Mouse (Mus musculus): ENCODE measurements around the gene Ssna1. TPM values are rescaled to one million over a fixed set of nuclear protein-coding genes. Genes with fewer than 3 reads are reported as not detected.
"Not testable (repeated sequence)": the region's sequence is repeated elsewhere in the genome, so short reads cannot be mapped to it uniquely, and the experiment has no call there.

Gene Ssna1
- polyA plus RNA-seq, 1 experiment from 2014 or later = 216 TPM

- no peak overlapping the region for H3K27ac ChIP-seq
- peaks cover 16% of the 10 kb centered on the region for H3K27me3 ChIP-seq
- no peaks in the 10 kb centered on the region for H3K9me3 ChIP-seq
- peak overlapping the region; percentile 100 for H3K4me2 ChIP-seq (replicated peaks)
- H3K9ac ChIP-seq (replicated peaks) = peak overlapping the region; percentile 55
- H3K4me1 ChIP-seq (replicated peaks) = peaks cover 66% of the 10 kb centered on the region
- 71% methylated on average over 6 of the region's 6 CpGs for WGBS
- 0 out of 2 replicates have a peak overlapping the region, but pooled peaks have one; percentile 0 for H3K4me3 ChIP-seq (replicated peaks)
- ATAC-seq = no peak
- H3K36me3 ChIP-seq = peaks cover 31% of the 10 kb centered on the region
These were observed 6.2 kb downstream of the Ssna1 start for GRCm38 (mm10) chr2:25265897-25266656.

GRCm38 (mm10) chr2:25264851-25265250, 7.4 kb downstream of the Ssna1 start:
- H3K9ac ChIP-seq (replicated peaks) = peak overlapping the region; percentile 80; the same call in 1 of the 2 replicates
- H3K36me3 ChIP-seq = peaks cover 20% of the 10 kb centered on the region
- 86% methylated on average over 3 of the region's 3 CpGs for WGBS
- peaks cover 55% of the 10 kb centered on the region for H3K4me1 ChIP-seq (replicated peaks)
- H3K27ac ChIP-seq = no peak overlapping the region
- H3K9me3 ChIP-seq = no peaks in the 10 kb centered on the region
- H3K4me3 ChIP-seq (replicated peaks) = no peak overlapping the region
- H3K4me2 ChIP-seq (replicated peaks) = peak overlapping the region; percentile 100
- peaks cover 16% of the 10 kb centered on the region for H3K27me3 ChIP-seq
- no peak for ATAC-seq

- H3K9me3 ChIP-seq = no peaks in the 10 kb centered on the region
- peak overlapping the region; percentile 80 for H3K4me3 ChIP-seq (replicated peaks)
These were observed 8.0 kb downstream of the Ssna1 start for GRCm38 (mm10) chr2:25264286-25264660.

GRCm38 (mm10) chr2:25263623-25264285, 8.5 kb downstream of the Ssna1 start:
- H3K4me2 ChIP-seq (replicated peaks) = peak overlapping the region; percentile 100
- H3K27me3 ChIP-seq = peaks cover 16% of the 10 kb centered on the region
- WGBS = 16% methylated on average over 12 of the region's 12 CpGs
- peaks cover 9% of the 10 kb centered on the region for H3K36me3 ChIP-seq
- H3K9ac ChIP-seq (replicated peaks) = peak overlapping the region; percentile 80
- peak overlapping the region; percentile 80 for H3K4me3 ChIP-seq (replicated peaks)
- no peak overlapping the region for H3K27ac ChIP-seq
- H3K9me3 ChIP-seq = no peaks in the 10 kb centered on the region
- peaks cover 55% of the 10 kb centered on the region for H3K4me1 ChIP-seq (replicated peaks)
- no peak for ATAC-seq

More at GRCm38 (mm10) chr2:25264286-25264660, 8.0 kb downstream of the Ssna1 start:
- Histone ChIP-seq H3K4me1 (replicated peaks) (peaks cover 55% of the 10 kb centered on the region), H3K27me3 (peaks cover 16% of the 10 kb centered on the region), H3K27ac (no peak overlapping the region), H3K4me2 (replicated peaks) (peak overlapping the region; percentile 100), H3K9ac (replicated peaks) (peak overlapping the region; percentile 80), H3K36me3 (peaks cover 14% of the 10 kb centered on the region)
- WGBS = 76% methylated on average over 5 of the region's 5 CpGs
- ATAC-seq = no peak

- peaks cover 55% of the 10 kb centered on the region for H3K4me1 ChIP-seq (replicated peaks)
- under 1% methylated on average over 73 of the region's 82 CpGs for WGBS
These were observed 9.2 kb downstream of the Ssna1 start for GRCm38 (mm10) chr2:25262795-25263622.

GRCm38 (mm10) chr2:25262291-25262767, 9.9 kb downstream of the Ssna1 start, which contains the start of gene Tprn:
Gene Tprn (plus strand): TSS chr2:25262618.
- peaks cover 52% of the 10 kb centered on the region for H3K4me1 ChIP-seq (replicated peaks)
- H3K4me3 ChIP-seq (replicated peaks) = peak within 1 kb of the TSS; percentile 80
- H3K9me3 ChIP-seq = no peaks in the 10 kb centered on the region
- H3K36me3 ChIP-seq = no peaks in the 10 kb centered on the region
- H3K27me3 ChIP-seq = peaks cover 16% of the 10 kb centered on the region
- H3K9ac ChIP-seq (replicated peaks) = peak within 1 kb of the TSS; percentile 80
- ATAC-seq = peak; percentile 99
- peak within 1 kb of the TSS; percentile 100 for H3K4me2 ChIP-seq (replicated peaks)
- under 1% methylated on average over 38 of the region's 39 CpGs for WGBS
- peak within 1 kb of the TSS; percentile 64 for H3K27ac ChIP-seq

More at GRCm38 (mm10) chr2:25262795-25263622, 9.2 kb downstream of the Ssna1 start:
- Histone ChIP-seq H3K4me2 (replicated peaks) (peak overlapping the region; percentile 100), H3K36me3 (0 out of 2 replicates have a peak, but pooled peaks cover 2% of the 10 kb centered on the region), H3K9ac (replicated peaks) (peak overlapping the region; percentile 80), H3K27ac (peak overlapping the region; percentile 64), H3K4me3 (replicated peaks) (peak overlapping the region; percentile 80), H3K9me3 (no peaks in the 10 kb centered on the region), H3K27me3 (peaks cover 16% of the 10 kb centered on the region)
- 0 out of 2 replicates have a peak, but pooled peaks have one; percentile 0 for ATAC-seq

GRCm38 (mm10) chr2:25261870-25262269, 10.4 kb downstream of the Ssna1 start:
- Histone ChIP-seq H3K36me3 (no peaks in the 10 kb centered on the region), H3K4me2 (replicated peaks) (peak overlapping the region; percentile 100), H3K4me1 (replicated peaks) (peaks cover 51% of the 10 kb centered on the region), H3K27ac (peak overlapping the region; percentile 64), H3K9ac (replicated peaks) (peak overlapping the region; percentile 64; the same call in 1 of the 2 replicates), H3K4me3 (replicated peaks) (peak overlapping the region; percentile 80), H3K27me3 (peaks cover 16% of the 10 kb centered on the region), H3K9me3 (no peaks in the 10 kb centered on the region)
- 46% methylated on average over 12 of the region's 12 CpGs for WGBS
- 0 out of 2 replicates have a peak, but pooled peaks have one; percentile 2 for ATAC-seq

GRCm38 (mm10) chr2:25258887-25259286, 13.4 kb downstream of the Ssna1 start:
- no peak overlapping the region for H3K4me3 ChIP-seq (replicated peaks)
- H3K36me3 ChIP-seq = no peaks in the 10 kb centered on the region
- no peak for ATAC-seq
- peaks cover 6% of the 10 kb centered on the region for H3K27me3 ChIP-seq
- no peak overlapping the region for H3K27ac ChIP-seq
- H3K4me1 ChIP-seq (replicated peaks) = peaks cover 40% of the 10 kb centered on the region
- no peak overlapping the region for H3K4me2 ChIP-seq (replicated peaks)
- WGBS = 43% methylated on average over 2 of the region's 2 CpGs
- H3K9me3 ChIP-seq = no peaks in the 10 kb centered on the region
- no peak overlapping the region for H3K9ac ChIP-seq (replicated peaks)

- H3K27ac ChIP-seq; H3K9ac ChIP-seq (replicated peaks); H3K9me3 ChIP-seq; H3K4me3 ChIP-seq (replicated peaks); H3K4me2 ChIP-seq (replicated peaks); ATAC-seq; H3K27me3 ChIP-seq: not testable (repeated sequence)
- whole genome bisulfite sequencing = 89% methylated on average over 5 of the region's 5 CpGs
- Histone ChIP-seq H3K4me1 (replicated peaks) (peaks cover 30% of the 10 kb centered on the region), H3K36me3 (peaks cover 11% of the 10 kb centered on the region)
These were observed 15.0 kb downstream of the Ssna1 start for GRCm38 (mm10) chr2:25257250-25257649.

GRCm38 (mm10) chr2:25256443-25257109, 15.7 kb downstream of the Ssna1 start:
- H3K4me2 ChIP-seq (replicated peaks) = peak overlapping the region; percentile 91
- 63% methylated on average over 12 of the region's 12 CpGs for WGBS
- not testable (repeated sequence) for H3K27me3 ChIP-seq, H3K27ac ChIP-seq, ATAC-seq, H3K9me3 ChIP-seq
- peaks cover 26% of the 10 kb centered on the region for H3K4me1 ChIP-seq (replicated peaks)
- H3K9ac ChIP-seq (replicated peaks) = peak overlapping the region; percentile 90
- peak overlapping the region; percentile 99 for H3K4me3 ChIP-seq (replicated peaks)
- H3K36me3 ChIP-seq = peaks cover 18% of the 10 kb centered on the region

- Histone ChIP-seq H3K9ac (replicated peaks) (peak within 1 kb of the TSS; percentile 90), H3K4me3 (replicated peaks) (peak within 1 kb of the TSS; percentile 99), H3K27me3 (no peaks in the 10 kb centered on the region), H3K36me3 (peaks cover 28% of the 10 kb centered on the region), H3K27ac (peak within 1 kb of the TSS; percentile 82), H3K4me1 (replicated peaks) (peaks cover 26% of the 10 kb centered on the region), H3K4me2 (replicated peaks) (peak within 1 kb of the TSS; percentile 91), H3K9me3 (no peaks in the 10 kb centered on the region)
- ATAC-seq = peak; percentile 92
- WGBS = 0% methylated on average over 39 of the region's 39 CpGs
These were observed 16.9 kb downstream of the Ssna1 start, which contains the start of gene Tmem203 for GRCm38 (mm10) chr2:25255284-25255779. Gene Tmem203 (plus strand): TSS chr2:25255439.

Measured in midbrain, embryonic 13.5 days (tissue).